Mouse (Mus musculus) gastrocnemius, adult 2 months (tissue): Measurements from ENCODE around the gene Bcl11b. TPM values are rescaled to one million over a fixed set of nuclear protein-coding genes. Genes with fewer than 3 reads are reported as not detected.

Experiments used
- DNase-seq: peaks from one replicate; pipeline ENCODE4 v3.0.0; 2022
- H3K27ac ChIP-seq: fragments of 200-600 bp; 2 replicates; pipeline ENCODE4 v1.8.1; 2022; ENCODE audit warnings: mild to moderate bottlenecking
- H3K4me3 ChIP-seq: fragments of 200-600 bp; 2 replicates; pipeline ENCODE4 v1.8.1; 2022; ENCODE audit warnings: mild to moderate bottlenecking, moderate library complexity
- CTCF ChIP-seq: fragments of 200-600 bp; IDR thresholded peaks from 2 replicates; pipeline ENCODE4 v1.8.1; 2022; ENCODE audit warnings: antibody characterized with exemption, mild to moderate bottlenecking, moderate library complexity
- intact Hi-C: fragments of 180-260 bp; cut with DNase I; formaldehyde crosslinking; loops from one replicate; pipeline ENCODE4 v1.15.1; 2025
- total RNA-seq, 2 experiments: library from RNA; stranded (reverse); gene quantifications; 2 replicates each; pipeline ENCODE4 v1.2.3; 2021

The Bcl11b gene
- total RNA-seq, 2 experiments from 2014 or later: 0.11 TPM; not detected in 1

DNA sequence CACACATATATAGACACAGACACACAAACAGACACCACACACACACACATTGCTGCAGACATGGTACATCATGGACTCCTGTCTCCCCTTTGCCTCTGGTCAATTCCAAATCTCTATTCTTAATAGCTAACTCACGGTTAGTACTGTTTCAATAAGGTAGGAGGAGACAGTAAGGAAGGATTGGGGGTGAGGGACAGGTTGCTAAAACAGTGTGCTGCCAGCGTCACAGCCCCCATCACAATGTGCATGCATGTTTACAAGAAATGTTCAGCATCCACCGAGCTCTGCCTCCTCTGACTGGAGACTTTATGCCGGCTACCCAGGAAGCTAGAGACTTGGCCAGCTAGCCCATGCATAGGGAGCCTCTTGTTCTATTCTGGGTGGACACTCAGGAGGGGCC is 9.0 kb downstream of the Bcl11b start:
- no peak for DNase-seq
- intact Hi-C loops: no loop called here
- no peak for TF ChIP-seq CTCF

DNA sequence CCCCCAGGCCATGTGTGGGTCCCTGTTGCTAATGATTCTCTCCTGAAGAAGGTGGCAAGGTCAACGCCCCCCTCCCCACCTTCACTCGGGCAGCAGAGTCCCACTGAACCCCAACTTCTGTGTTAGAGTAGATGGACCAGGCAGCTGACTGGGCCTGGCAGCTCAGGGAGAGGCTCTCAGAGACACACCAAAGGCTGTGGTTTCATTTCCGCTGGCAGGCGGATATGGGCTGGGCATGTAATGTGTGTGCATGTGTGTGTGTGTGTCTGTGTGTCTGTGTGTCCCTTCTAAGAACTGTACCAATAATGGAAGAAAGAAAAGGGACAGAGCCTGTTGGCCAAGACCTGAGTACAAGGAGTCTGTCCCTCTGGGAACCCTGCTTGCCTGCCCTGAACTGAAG is 10.4 kb downstream of the Bcl11b start:
- no peak for TF ChIP-seq CTCF
- no peak for DNase-seq
- Histone ChIP-seq H3K4me3 (no peak overlapping the region), H3K27ac (no peak overlapping the region)
- intact Hi-C loops: no loop called here

More for the DNA sequence above, 9.0 kb downstream of the Bcl11b start:
- Histone ChIP-seq H3K27ac (no peak overlapping the region), H3K4me3 (no peak overlapping the region)

DNA sequence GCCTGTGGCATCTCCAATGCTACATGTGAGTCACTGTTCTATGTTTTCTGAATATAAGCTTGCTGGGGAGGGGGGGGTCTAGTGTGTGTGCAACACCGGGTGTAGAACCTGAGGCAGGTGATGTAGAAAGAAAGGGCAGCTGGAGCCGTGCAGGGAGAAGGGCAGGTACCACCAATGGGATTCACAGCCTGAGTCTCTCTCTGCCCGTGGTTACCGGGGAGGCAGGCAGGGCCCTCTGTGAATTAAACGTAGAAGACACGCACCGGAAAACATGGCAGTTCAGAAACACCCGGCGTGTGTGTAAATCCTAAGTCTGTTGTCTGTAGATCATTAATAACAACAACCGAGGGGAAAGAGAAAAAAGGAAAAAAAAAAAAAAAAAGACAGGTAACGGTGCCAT is 12.2 kb downstream of the Bcl11b start:
- no peak for TF ChIP-seq CTCF
- H3K27ac ChIP-seq: no peak overlapping the region
- no peak overlapping the region for H3K4me3 ChIP-seq
- DNase-seq: no peak
- intact Hi-C loops: no loop called here

DNA sequence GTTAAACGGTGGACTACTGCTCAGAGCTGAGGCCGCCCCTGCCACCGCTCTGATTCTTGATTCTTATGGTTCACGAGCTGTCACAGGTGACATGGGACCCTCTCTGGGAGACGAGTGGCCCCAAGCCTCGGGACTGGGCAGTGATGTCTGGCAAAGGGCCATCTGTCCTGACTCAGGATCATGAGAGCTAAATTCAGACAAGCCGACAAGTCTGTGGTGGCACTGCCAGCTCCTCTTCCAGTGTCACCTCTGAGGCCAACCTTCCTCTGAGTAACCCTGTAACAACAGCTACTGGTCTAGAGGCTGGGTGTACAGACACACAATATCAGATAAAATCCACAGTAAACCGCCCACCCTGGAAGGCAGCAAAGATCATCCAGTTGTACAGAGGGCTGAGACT is 20.2 kb downstream of the Bcl11b start:
- Histone ChIP-seq H3K27ac (no peak overlapping the region), H3K4me3 (no peak overlapping the region)
- no peak for TF ChIP-seq CTCF
- intact Hi-C loops: no loop called here
- no peak for DNase-seq

DNA sequence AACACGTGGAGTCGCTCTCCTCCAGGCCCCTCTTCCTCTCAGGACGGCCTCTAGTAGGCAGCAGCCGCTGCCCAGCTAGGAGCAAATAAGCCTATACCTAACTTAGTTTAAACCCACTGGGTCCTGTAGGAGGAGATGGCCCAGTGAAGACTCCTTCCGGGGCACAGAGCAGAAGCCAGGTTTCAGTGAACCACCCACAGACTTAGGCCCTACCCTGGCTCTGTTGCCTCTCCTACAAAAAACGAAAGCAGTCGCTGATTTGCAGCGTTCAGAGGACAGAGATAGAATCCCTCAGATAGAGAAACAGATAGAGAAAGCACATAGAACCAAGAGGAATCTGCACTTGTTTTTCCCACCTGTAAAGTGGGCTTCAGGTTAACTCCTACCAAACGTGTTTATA is 21.1 kb downstream of the Bcl11b start:
- H3K27ac ChIP-seq: no peak overlapping the region
- H3K4me3 ChIP-seq: no peak overlapping the region
- DNase-seq: no peak
- no peak for TF ChIP-seq CTCF
- intact Hi-C loops: no loop called here

DNA sequence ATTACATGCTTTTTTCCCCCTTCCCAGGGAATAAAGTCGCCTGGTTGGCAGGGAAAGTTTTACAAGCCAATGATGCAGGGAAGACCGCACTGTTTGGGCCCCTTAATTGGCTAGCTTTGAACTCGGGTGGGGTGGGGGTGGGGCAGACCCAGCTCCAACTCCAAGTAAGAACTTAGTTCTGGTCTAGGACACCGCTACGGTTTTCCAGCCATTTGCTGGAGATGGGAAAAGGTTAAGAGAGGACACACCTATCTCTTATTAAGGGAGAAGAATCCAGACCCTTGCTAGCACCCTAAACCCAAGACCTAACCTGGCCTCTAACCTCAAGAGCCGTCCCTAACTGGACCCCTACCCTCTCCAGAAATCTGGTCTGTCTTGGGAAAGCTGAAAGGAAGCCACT is 22.2 kb downstream of the Bcl11b start:
- no peak for TF ChIP-seq CTCF
- intact Hi-C loops: no loop called here
- H3K27ac ChIP-seq: no peak overlapping the region

DNA sequence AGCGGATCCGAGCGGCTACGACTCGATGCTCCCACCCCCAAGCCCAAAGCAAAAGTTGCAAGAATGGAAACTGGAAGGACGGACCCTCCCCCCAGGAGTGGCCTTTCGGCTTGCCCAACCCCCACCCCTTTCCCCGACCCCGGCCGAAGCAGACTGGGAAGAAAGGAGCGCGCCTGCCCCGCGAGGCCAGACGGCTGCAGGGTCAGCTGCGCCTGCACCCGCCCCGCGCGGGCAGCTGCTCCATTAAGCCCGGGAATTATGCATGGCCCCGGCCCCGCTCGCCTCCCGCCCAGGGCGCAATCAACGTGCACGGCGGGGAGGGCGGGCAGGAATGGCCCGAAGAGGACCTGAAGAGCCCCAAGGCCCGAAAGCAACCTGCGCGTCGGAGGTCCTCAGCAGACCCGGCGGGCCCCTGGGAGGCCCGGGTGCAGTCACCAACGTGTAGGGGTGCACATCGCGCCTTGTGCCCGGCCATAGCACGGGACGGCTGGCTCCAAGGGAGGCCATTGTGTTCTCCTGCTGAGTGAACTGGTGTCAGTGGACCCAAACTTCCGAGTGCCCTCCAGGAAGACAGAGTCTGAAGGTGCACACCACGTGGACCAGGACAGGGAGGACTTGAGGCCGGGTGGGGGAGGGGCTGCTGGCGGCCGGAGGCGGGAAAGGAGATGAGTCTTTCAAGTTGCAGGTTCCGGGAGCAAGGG is 23.0 kb downstream of the Bcl11b start:
- DNase-seq: no peak
- Histone ChIP-seq H3K4me3 (peak overlapping the region; percentile 62), H3K27ac (no peak overlapping the region)
- no peak for TF ChIP-seq CTCF
- intact Hi-C loops: no loop called here

More for the DNA sequence above, 22.2 kb downstream of the Bcl11b start:
- DNase-seq: no peak
- H3K4me3 ChIP-seq: no peak overlapping the region

DNA sequence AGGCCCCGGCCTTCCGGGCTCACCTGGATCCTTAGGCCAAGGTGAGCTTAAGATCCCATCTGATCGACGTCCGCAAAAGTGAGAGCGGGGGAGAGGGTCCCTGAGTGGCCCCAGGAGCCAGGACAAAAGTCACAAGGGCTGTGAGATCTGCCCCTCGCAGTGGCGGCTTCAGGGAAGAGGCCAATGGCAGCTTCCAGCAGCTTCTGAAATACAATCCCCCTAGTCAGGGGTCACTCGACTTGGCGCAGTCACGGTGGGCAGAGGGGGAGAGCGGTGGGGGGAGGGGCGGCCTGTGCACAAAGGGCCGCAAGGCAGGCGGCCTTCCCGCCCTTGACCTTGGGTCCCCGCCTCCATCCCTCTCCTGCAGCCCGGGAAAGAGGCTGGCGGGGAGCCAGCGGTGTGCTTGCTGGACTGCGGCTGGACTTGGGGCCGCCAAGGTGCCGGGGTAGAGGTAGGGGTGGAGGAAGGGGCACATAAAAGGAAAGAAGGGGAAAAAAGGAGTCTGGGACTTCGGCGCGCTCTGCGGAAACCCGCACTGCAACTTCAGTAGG is 23.6 kb downstream of the Bcl11b start:
- no peak for TF ChIP-seq CTCF
- intact Hi-C loops: no loop called here
- peak overlapping the region; percentile 62 for H3K4me3 ChIP-seq
- no peak overlapping the region for H3K27ac ChIP-seq
- peak; percentile 47 for DNase-seq

DNA sequence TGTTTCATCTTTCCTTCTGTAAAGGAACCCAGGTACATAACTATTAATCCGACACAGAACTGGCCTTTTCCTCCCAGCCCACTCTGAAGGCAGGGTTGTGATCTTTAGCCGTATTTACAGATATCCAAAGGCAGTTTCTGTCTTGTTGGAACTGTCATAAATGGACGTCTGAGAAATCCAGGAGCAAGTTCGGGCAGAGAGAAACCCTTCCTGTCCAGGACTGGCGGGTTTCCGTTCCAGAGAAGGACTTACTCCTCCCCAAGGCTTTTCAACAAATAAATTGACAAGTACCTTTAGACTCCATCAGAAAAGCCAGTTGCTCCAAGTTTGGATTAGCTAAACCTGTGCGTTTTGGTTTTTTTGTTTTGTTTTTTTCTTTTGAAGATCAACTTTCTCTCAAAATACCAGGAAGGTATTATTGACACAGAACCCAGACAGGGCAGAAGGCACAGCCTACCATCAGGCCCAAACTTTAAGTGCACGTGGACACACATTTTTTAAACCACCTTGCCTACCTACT is 24.6 kb downstream of the Bcl11b start:
- DNase-seq: no peak
- no peak for TF ChIP-seq CTCF
- H3K4me3 ChIP-seq: no peak overlapping the region
- intact Hi-C loops: no loop called here
- H3K27ac ChIP-seq: no peak overlapping the region

DNA sequence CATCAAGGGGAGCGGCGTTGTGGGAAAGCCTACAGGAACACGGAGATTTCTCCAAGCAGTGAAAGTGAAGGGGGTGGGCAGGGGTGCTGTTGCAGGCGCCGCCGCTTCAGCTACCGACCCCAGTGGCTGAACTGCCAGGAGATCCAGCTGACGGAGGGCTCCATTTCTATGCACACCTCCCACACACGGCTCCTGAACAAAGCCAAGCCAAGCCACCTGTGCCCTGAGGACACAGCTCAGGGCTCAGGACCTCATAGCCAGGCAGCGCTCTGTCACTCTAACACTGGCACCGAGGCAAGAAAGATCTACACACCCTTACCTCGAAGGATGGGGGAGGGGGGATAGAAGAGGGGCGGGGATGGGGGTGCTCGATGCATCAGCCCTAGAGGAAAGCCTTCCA is 25.3 kb downstream of the Bcl11b start:
- H3K27ac ChIP-seq: no peak overlapping the region
- no peak for TF ChIP-seq CTCF
- no peak for DNase-seq
- intact Hi-C loops: no loop called here
- no peak overlapping the region for H3K4me3 ChIP-seq

DNA sequence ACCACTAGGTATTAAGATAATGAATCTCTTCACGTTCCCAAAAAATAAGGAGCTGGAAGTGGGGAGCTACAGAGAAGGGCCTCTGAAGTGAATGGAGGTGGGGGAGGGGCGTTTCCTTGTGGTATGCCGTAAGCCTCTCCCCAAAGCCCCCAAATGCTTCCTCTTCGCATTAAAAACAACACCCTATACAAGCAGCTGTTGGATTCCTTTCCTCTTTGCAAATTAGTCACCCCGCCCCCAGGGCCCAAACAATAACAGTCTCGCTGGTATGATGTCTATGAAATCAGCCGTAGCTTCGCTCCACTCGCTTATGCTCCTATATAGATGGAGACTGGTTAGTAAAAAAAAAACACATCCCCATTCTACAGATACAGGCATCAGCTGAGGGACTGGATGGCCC is 25.9 kb downstream of the Bcl11b start:
- TF ChIP-seq CTCF: no peak
- H3K4me3 ChIP-seq: no peak overlapping the region
- intact Hi-C loops: no loop called here
- DNase-seq: no peak
- no peak overlapping the region for H3K27ac ChIP-seq

DNA sequence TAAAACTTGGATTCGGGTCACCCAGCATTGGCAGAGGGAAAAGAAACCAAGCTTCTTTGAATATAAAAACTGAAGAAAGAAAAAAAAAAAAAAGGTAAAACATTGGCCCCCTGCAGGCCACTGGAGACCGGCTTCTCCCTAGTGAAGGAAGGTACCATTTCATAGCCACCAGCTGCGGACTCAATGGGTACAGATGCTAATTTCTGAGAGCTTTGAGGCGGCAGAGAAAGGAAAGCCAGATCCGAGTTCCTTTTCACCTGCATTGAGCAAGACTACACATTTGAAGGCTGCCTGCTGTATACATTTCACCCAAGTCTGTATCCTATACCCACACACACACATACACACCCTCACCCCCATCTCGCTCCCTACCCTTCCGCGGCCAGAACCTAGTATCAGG is 26.3 kb downstream of the Bcl11b start:
- Histone ChIP-seq H3K27ac (no peak overlapping the region), H3K4me3 (no peak overlapping the region)

DNA sequence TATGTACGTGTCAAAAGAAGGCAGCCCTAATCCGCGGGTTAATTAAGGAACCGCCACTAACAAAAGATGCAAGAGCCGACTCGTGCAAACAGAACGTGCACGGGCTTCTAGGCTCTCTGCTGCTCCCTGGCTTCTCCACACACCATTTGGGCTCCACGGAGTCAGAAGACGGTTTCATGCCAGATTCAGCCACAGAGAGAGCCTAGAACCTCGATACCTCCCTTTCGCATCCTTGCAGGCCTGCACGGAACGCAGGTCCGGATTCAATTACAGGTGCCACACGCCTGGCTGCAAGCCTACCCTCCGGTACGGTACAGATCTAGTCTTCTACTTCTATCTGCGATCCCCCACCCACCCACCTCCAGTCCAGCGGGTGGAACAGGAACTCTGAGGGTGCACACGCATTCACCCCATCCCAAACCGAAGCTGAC is 26.8 kb downstream of the Bcl11b start:
- no peak for TF ChIP-seq CTCF
- Histone ChIP-seq H3K27ac (no peak overlapping the region), H3K4me3 (no peak overlapping the region)
- DNase-seq: no peak
- intact Hi-C loops: no loop called here

More for the DNA sequence above, 26.3 kb downstream of the Bcl11b start:
- TF ChIP-seq CTCF: no peak
- no peak for DNase-seq
- intact Hi-C loops: no loop called here
